Mouse (Mus musculus): ENCODE results near the gene Bpnt1.

Gene Bpnt1

GRCm38 (mm10) chr1:185333651-185334050, 1.7 kb downstream of the Bpnt1 start:
- no peak for DNase-seq

- no peak for DNase-seq
Observed at GRCm38 (mm10) chr1:185334136-185334535, 2.2 kb downstream of the Bpnt1 start.

GRCm38 (mm10) chr1:185335231-185335765, 3.3 kb downstream of the Bpnt1 start:
- DNase-seq, result no peak

- no peak for DNase-seq
Observed at GRCm38 (mm10) chr1:185336535-185336934, 4.6 kb downstream of the Bpnt1 start.

- no peak for DNase-seq
Observed at GRCm38 (mm10) chr1:185342441-185342840, 10.5 kb downstream of the Bpnt1 start.

- no peak for DNase-seq
Observed at GRCm38 (mm10) chr1:185343422-185343821, 11.5 kb downstream of the Bpnt1 start.

GRCm38 (mm10) chr1:185346188-185346587, 14.2 kb downstream of the Bpnt1 start:
- no peak for DNase-seq

GRCm38 (mm10) chr1:185349741-185350140, 17.8 kb downstream of the Bpnt1 start:
- DNase-seq, result no peak

- DNase-seq, result no peak
Observed at GRCm38 (mm10) chr1:185350611-185351010, 18.7 kb downstream of the Bpnt1 start.

- DNase-seq, result no peak
Observed at GRCm38 (mm10) chr1:185352151-185352550, 20.2 kb downstream of the Bpnt1 start.

GRCm38 (mm10) chr1:185353351-185353750, 21.4 kb downstream of the Bpnt1 start:
- DNase-seq, result no peak

- no peak for DNase-seq
Observed at GRCm38 (mm10) chr1:185354731-185355130, 22.8 kb downstream of the Bpnt1 start.

- no peak for DNase-seq
Observed at GRCm38 (mm10) chr1:185356246-185356645, 24.3 kb downstream of the Bpnt1 start.

GRCm38 (mm10) chr1:185358211-185358610, 26.3 kb downstream of the Bpnt1 start:
- no peak for DNase-seq

GRCm38 (mm10) chr1:185362677-185363520, 30.9 kb downstream of the Bpnt1 start, which contains the start of gene Eprs:
Eprs (plus strand) TSS chr1:185363044.
- DNase-seq, result peak; percentile 99

- no peak for DNase-seq
Observed at GRCm38 (mm10) chr1:185363526-185364182, 31.7 kb downstream of the Bpnt1 start.

- no peak for DNase-seq
Observed at GRCm38 (mm10) chr1:185364183-185364540, 32.2 kb downstream of the Bpnt1 start.

GRCm38 (mm10) chr1:185367383-185367782, 35.4 kb downstream of the Bpnt1 start:
- DNase-seq, result no peak

- no peak for DNase-seq
Observed at GRCm38 (mm10) chr1:185369979-185370378, 38.0 kb downstream of the Bpnt1 start.

GRCm38 (mm10) chr1:185376390-185376789, 44.4 kb downstream of the Bpnt1 start:
- DNase-seq, result no peak

- DNase-seq, result no peak
Observed at GRCm38 (mm10) chr1:185377429-185377828, 45.5 kb downstream of the Bpnt1 start.

GRCm38 (mm10) chr1:185401615-185402014, 69.7 kb downstream of the Bpnt1 start:
- no peak for DNase-seq

- no peak for DNase-seq
Observed at GRCm38 (mm10) chr1:185404021-185404420, 72.1 kb downstream of the Bpnt1 start.

- no peak for DNase-seq
Observed at GRCm38 (mm10) chr1:185405921-185406320, 74.0 kb downstream of the Bpnt1 start.
